Mouse (Mus musculus) neural tube, embryonic 14.5 days (tissue): ENCODE data around the gene Krit1. TPM values are rescaled to one million over a fixed set of nuclear protein-coding genes. Genes with fewer than 3 reads are reported as not detected.
"Not testable (repeated sequence)": the region's sequence is repeated elsewhere in the genome, so short reads cannot be mapped to it uniquely, and the experiment has no call there.

ENCODE experiments used
- ATAC-seq: fragments of 200-750 bp; cut with Nextera tagmentation; 2 replicates; pipeline ENCODE4 v1.8.0; 2017; ENCODE audit warnings: low read depth, mild to moderate bottlenecking, moderate TSS enrichment, moderate library complexity
- H3K27ac ChIP-seq: fragments of 300-500 bp; sonication (generic); 2 replicates; pipeline ENCODE4 v1.5.1; 2014; ENCODE audit warnings: low read depth, mild to moderate bottlenecking, control low read depth, low read length, moderate library complexity, mixed read lengths
- H3K27me3 ChIP-seq: fragments of 300-500 bp; sonication (generic); 2 replicates; pipeline ENCODE4 v1.6.1; 2014; ENCODE audit warnings: low read length; ENCODE audit not compliant: control insufficient read depth, insufficient read depth
- H3K36me3 ChIP-seq: fragments of 300-500 bp; sonication (generic); 2 replicates; pipeline ENCODE4 v1.6.1; 2014; ENCODE audit warnings: low read length, mixed read lengths; ENCODE audit not compliant: control insufficient read depth, insufficient read depth
- H3K4me1 ChIP-seq: fragments of 300-500 bp; sonication (generic); 2 replicates; pipeline ENCODE4 v1.6.1; 2014; ENCODE audit warnings: low read length; ENCODE audit not compliant: control insufficient read depth, insufficient read depth
- H3K4me2 ChIP-seq: fragments of 300-500 bp; sonication (generic); 2 replicates; pipeline ENCODE4 v1.6.1; 2014; ENCODE audit warnings: mild to moderate bottlenecking, low read depth, low read length, control low read depth
- H3K4me3 ChIP-seq: fragments of 300-500 bp; sonication (generic); 2 replicates; pipeline ENCODE4 v1.5.1; 2014; ENCODE audit warnings: low read depth, low read length, control low read depth, mixed read lengths
- H3K9ac ChIP-seq: fragments of 300-500 bp; sonication (generic); replicated peaks from 2 replicates; pipeline ENCODE4 v1.6.1; 2014; ENCODE audit warnings: low read depth, mild to moderate bottlenecking, control low read depth, low read length, mixed read lengths
- H3K9me3 ChIP-seq: fragments of 300-500 bp; sonication (generic); 2 replicates; pipeline ENCODE4 v1.6.1; 2016; ENCODE audit warnings: low read length; ENCODE audit not compliant: control insufficient read depth
- WGBS: fragments of 180-500 bp; shearing (Covaris S2); extraction: QIAGEN DNeasy Blood & Tissue Kit; methylation state at CpG from one replicate; pipeline ENCODE4 v1.1.7; 2014; 5-methylcytosine and 5-hydroxymethylcytosine counted together
- polyA plus RNA-seq: library from polyadenylated mRNA; unstranded; fragments of >200 nt; fragmentation: Nextera tagmentation; extraction: Ambion mirVana; gene quantifications from 2 replicates; pipeline ENCODE4 v1.2.1, GENCODE M21; 2014

The Krit1 gene
- polyA plus RNA-seq, 1 experiment from 2014 or later = 61.7 TPM

DNA sequence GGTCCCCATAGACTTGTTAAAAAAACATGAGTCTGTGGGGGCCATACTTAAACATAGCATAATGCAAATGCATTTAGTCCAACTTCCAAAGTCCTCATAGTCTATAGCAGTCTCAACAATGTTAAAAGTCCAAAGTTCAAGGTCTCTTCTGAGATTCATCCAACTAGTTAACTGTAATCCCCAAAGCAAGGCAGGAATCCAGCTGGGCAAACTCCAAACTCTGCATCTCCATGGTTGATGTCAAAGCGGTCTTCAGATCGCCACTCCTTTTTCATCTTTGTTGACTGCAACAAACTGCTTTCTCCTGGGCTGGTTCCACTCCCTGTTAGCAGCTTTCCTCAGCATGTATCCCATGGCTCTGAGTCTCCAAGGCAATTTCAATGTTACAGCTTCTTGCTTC is 5.9 kb upstream of the Krit1 start:
- not testable (repeated sequence) for H3K4me2 ChIP-seq, H3K27me3 ChIP-seq, H3K9ac ChIP-seq, H3K4me3 ChIP-seq, H3K9me3 ChIP-seq, ATAC-seq, H3K27ac ChIP-seq, H3K36me3 ChIP-seq
- WGBS = 96% methylated on average over 2 of the region's 2 CpGs
- peaks cover 10% of the 10 kb centered on the region for H3K4me1 ChIP-seq

DNA sequence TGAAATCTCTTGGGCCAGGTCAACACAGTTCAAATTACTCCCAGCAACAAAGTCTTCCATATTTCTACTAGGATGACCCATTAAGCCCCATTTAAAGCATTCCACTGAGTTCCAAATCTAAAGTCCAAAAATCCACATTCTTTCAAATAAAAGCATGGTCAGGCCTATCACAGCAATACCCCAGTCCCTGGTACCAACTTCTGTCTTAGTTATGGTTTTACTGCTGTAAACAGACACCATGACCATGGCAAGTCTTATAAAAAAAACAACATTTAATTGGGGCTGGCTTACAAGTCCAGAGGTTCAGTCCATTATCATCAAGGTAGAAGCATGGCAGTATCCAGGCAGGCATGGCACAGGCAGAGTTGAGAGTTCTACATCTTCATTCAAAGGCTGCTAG is 4.3 kb upstream of the Krit1 start:
- H3K27me3 ChIP-seq, H3K9me3 ChIP-seq, H3K27ac ChIP-seq, H3K4me2 ChIP-seq, H3K9ac ChIP-seq, ATAC-seq, H3K36me3 ChIP-seq, H3K4me3 ChIP-seq: not testable (repeated sequence)
- H3K4me1 ChIP-seq = peaks cover 10% of the 10 kb centered on the region

DNA sequence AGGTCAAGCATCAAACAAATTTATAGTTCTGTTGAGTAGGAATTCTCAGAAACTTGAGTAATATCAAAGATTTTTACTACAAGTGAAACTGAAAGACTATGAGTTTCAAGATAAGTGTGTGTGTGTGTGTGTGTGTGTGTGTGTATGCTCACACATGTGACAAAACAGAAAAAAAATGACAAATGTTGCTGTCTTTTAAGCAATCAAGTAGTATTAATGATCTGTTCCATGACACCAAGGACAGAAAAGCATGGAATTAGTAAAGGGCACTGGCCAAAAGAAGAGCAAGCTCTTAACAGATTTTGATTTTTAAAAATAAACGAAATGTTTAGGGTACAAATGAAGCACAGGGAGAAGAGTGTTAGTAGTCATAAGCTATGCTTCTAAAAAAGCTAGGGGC is 2.9 kb upstream of the Krit1 start:
- H3K9me3 ChIP-seq = no peaks in the 10 kb centered on the region
- peaks cover 14% of the 10 kb centered on the region for H3K4me1 ChIP-seq
- H3K36me3 ChIP-seq = no peaks in the 10 kb centered on the region
- H3K27me3 ChIP-seq = no peaks in the 10 kb centered on the region
- 92% methylated on average over 1 of the region's 1 CpGs for WGBS
- no peak overlapping the region for H3K9ac ChIP-seq
- no peak overlapping the region for H3K4me3 ChIP-seq
- ATAC-seq = no peak
- H3K4me2 ChIP-seq = no peak overlapping the region
- no peak overlapping the region for H3K27ac ChIP-seq

DNA sequence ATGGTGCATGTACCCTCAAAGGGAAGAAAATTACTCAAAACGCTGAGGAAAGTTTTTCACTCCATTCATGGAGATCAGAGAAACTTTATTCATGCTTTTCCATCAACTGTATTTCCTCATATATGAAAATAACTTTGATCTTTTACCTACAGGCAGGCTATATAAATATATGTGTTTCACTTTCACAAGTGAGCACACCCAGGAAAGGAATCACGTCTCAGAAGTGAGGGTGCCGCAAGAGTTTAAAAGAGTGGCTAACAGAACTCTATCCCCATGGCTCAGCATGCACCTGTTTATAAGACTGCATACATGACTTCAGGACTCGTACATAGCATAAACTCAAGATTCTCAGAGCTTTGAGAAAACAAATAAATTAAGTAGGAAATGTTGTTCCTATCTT is 2.1 kb upstream of the Krit1 start:
- Histone ChIP-seq H3K9ac (0 out of 2 replicates have a peak overlapping the region, but pooled peaks have one; percentile 7), H3K4me2 (peak overlapping the region; percentile 42), H3K36me3 (no peaks in the 10 kb centered on the region), H3K9me3 (no peaks in the 10 kb centered on the region), H3K27me3 (no peaks in the 10 kb centered on the region), H3K27ac (no peak overlapping the region), H3K4me3 (peak overlapping the region; percentile 20; the same call in 1 of the 2 replicates), H3K4me1 (peaks cover 14% of the 10 kb centered on the region)
- ATAC-seq = no peak
- WGBS = 81% methylated on average over 4 of the region's 4 CpGs

DNA sequence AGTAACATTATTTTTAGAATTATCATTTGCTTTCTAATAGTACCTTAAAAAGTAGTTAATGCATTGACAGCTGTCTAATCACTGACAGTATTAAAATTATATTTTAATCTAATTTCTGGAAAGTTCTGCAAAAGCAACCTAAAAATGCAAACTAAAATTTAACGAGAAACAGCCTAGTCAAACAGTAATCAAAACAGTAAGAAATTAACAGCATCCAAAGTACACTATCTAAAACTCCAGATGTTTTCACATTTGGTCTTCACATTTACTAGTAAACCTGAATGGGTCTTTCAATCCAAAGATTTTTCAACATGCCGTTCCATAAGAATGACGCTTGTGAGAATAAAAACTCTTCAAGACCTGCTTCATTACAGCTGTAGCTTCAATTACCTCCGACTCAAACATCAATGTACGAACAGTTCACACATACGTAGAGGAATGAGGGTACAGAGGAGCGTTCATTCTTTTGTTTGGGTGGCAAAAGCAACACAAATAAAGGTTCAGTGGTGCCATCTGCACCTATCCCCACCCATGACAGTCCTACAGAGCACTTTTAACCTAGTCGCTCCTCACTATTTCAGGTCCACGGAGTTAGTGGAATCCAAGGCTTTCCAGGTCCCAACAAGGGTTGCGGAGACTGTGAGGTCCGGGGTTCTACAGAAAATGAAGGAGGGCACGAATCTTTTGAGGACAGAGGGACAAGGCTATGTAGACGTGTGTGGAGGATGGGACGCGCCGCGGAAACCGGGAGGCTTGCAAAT is 1.1 kb upstream of the Krit1 start:
- Histone ChIP-seq H3K4me2 (peak overlapping the region; percentile 87), H3K4me1 (peaks cover 14% of the 10 kb centered on the region), H3K9me3 (no peaks in the 10 kb centered on the region), H3K27ac (peak overlapping the region; percentile 89), H3K36me3 (no peaks in the 10 kb centered on the region), H3K9ac (peak overlapping the region; percentile 69), H3K27me3 (no peaks in the 10 kb centered on the region), H3K4me3 (peak overlapping the region; percentile 86)
- 5% methylated on average over 18 of the region's 18 CpGs for WGBS
- ATAC-seq = peak; percentile 15

DNA sequence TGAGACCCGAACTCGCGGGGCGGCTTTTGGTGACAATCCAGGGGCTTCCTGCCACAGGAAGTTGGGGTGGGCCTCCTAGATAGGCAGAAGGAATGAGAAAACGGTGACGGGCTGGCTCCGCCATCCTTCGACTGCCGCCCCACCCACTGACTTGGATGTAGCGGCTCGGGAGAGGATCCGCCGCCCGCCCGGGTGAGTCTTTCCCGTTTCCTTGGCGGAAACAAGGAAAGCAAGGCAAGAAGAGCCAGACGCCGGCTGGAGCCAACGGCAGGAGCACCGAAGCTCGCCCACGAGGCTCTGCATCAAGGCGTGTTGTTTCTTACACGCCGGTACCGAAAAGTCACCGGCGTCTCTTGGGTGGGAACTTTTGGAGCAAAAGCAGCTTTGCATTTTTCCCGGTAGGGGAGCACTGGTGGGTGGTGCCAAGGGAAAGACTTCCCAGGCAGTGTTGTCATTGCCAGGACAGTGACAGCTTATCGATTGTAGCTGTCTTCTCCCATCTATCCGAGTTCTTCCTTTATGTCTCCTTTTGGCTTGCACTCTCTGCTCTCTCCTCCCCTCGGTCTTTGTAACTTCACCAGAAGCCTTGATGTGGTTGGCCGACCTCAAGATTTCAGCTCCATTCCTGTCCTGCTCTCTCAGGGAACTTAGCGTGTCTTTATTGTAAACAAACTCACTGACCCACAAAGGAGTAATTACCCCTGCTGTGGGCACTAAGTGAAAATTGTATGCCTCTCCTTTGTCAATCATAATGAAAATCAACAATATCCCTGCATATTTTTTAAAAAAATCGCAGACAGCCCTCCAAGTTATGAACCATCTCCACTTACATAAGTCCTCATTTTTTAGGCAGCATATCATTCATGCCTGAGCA is 545 bp downstream of the Krit1 start:
- peak overlapping the region; percentile 87 for H3K4me2 ChIP-seq
- under 1% methylated on average over 36 of the region's 36 CpGs for WGBS
- H3K36me3 ChIP-seq = no peaks in the 10 kb centered on the region
- H3K4me3 ChIP-seq = peak overlapping the region; percentile 86
- no peaks in the 10 kb centered on the region for H3K9me3 ChIP-seq
- peaks cover 14% of the 10 kb centered on the region for H3K4me1 ChIP-seq
- H3K9ac ChIP-seq = peak overlapping the region; percentile 69
- H3K27ac ChIP-seq = peak overlapping the region; percentile 89
- peak; percentile 81 for ATAC-seq
- no peaks in the 10 kb centered on the region for H3K27me3 ChIP-seq

DNA sequence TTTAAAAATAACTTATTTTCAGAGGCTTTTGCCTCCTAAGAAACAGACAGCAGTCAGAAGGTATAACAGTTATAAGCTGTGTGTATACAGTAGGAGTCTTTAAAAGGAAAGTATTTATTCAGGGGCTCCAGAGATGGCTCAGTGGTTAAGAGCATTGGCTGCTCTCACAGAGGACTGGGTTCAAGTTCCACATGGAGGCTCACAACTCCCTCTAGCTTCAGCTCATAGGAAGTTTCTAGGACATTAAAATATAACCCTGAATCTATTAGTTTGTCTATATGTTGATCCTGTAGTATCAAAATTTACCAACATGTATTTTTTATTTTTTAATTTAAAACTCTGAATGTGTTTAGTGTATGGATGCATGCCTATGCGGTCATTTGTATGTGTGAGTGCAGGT is 5.5 kb downstream of the Krit1 start:
- WGBS = 96% methylated on average over 1 of the region's 1 CpGs
- Histone ChIP-seq H3K9ac (no peak overlapping the region), H3K27me3 (no peaks in the 10 kb centered on the region), H3K36me3 (peaks cover 15% of the 10 kb centered on the region), H3K4me2 (no peak overlapping the region), H3K9me3 (no peaks in the 10 kb centered on the region), H3K27ac (no peak overlapping the region), H3K4me3 (no peak overlapping the region), H3K4me1 (peaks cover 3% of the 10 kb centered on the region; the same call in 1 of the 2 replicates)
- no peak for ATAC-seq

DNA sequence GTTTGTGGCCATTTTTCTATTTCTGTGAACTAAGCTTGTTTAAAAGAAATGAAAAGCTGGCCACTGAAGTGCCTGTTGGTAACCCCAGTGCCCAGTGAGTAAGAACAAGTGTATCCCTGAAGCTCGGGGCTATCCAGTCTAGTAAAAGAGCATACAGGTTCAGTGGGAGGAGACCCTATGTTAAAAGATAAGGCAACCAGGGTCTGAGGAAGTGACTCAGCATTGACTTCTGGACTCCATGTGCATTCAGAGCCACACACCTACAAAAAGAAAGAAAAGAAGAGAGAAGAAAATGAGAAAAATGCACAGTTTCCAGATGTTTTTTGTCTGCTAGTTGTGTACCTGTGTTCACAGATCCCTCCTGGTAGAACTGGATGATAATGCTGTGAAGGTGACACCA is 31.1 kb downstream of the Krit1 start:
- Histone ChIP-seq H3K4me2 (no peak overlapping the region), H3K4me1 (no peaks in the 10 kb centered on the region), H3K27me3 (no peaks in the 10 kb centered on the region), H3K36me3 (peaks cover 47% of the 10 kb centered on the region), H3K9ac (no peak overlapping the region), H3K27ac (no peak overlapping the region), H3K9me3 (no peaks in the 10 kb centered on the region), H3K4me3 (no peak overlapping the region)
- 89% methylated on average over 1 of the region's 1 CpGs for WGBS
- no peak for ATAC-seq

DNA sequence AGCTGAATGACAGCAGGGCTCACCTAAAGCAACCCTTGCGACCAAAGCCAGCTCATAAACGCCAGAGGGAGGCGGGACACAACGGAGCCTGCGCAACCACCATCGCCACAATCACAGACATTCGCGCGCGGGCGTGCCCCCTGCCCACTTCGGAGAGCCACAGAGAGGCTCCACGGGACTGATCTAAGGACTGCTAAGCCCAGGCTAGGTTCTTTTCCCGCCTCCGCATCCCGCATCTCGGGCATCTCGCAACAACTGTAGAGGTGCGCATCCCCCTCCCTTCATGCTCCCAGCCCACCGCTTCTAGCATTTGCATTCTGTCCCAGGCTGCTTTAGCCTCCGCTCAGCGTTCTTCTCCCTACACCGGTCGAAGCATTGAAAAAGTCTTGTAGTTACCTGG is 42.0 kb downstream of the Krit1 start, which contains the start of gene Lrrd1:
TSS of gene Lrrd1 (plus strand) at position 148 of the 400 bp plus-strand sequence.
- no peaks in the 10 kb centered on the region for H3K36me3 ChIP-seq
- H3K9me3 ChIP-seq = no peaks in the 10 kb centered on the region
- peak within 1 kb of the TSS; percentile 55 for H3K4me2 ChIP-seq
- H3K9ac ChIP-seq = peak within 1 kb of the TSS; percentile 37; the same call in 1 of the 2 replicates
- peak; percentile 68; the same call in 1 of the 2 replicates for ATAC-seq
- WGBS = 3% methylated on average over 24 of the region's 24 CpGs
- no peaks in the 10 kb centered on the region for H3K27me3 ChIP-seq
- no peak within 1 kb of the TSS for H3K27ac ChIP-seq
- H3K4me1 ChIP-seq = no peaks in the 10 kb centered on the region
- peak within 1 kb of the TSS; percentile 29 for H3K4me3 ChIP-seq
